Mouse (Mus musculus): ENCODE data around the gene Pax8.
A peak's percentile ranks its signal among the peaks of the same experiment; 100 is the strongest.

The Pax8 gene

GRCm38 (mm10) chr2:24475420-24475819, at the start of gene Pax8:
Gene Pax8 (minus strand): TSS chr2:24475599.
- DNase-seq = no peak

- DNase-seq = peak; percentile 1
These were observed 46.2 kb upstream of the Pax8 start for GRCm38 (mm10) chr2:24521430-24522226.

GRCm38 (mm10) chr2:24520576-24521272, 45.3 kb upstream of the Pax8 start:
- no peak for DNase-seq

- DNase-seq = no peak
These were observed 41.5 kb upstream of the Pax8 start for GRCm38 (mm10) chr2:24516946-24517345.

GRCm38 (mm10) chr2:24507359-24507758, 32.0 kb upstream of the Pax8 start:
- no peak for DNase-seq

GRCm38 (mm10) chr2:24502963-24503471, 27.6 kb upstream of the Pax8 start:
- DNase-seq = peak; percentile 53

- no peak for DNase-seq
These were observed 25.5 kb upstream of the Pax8 start for GRCm38 (mm10) chr2:24500921-24501320.

- DNase-seq = peak; percentile 16
These were observed 15.2 kb upstream of the Pax8 start for GRCm38 (mm10) chr2:24490564-24490963.

GRCm38 (mm10) chr2:24488660-24489059, 13.3 kb upstream of the Pax8 start:
- DNase-seq = no peak

GRCm38 (mm10) chr2:24487056-24487825, 11.8 kb upstream of the Pax8 start:
- DNase-seq = no peak

- DNase-seq = no peak
These were observed 10.0 kb upstream of the Pax8 start for GRCm38 (mm10) chr2:24485398-24485797.

- DNase-seq = no peak
These were observed 4.5 kb upstream of the Pax8 start for GRCm38 (mm10) chr2:24479906-24480305.

GRCm38 (mm10) chr2:24479151-24479550, 3.8 kb upstream of the Pax8 start:
- no peak for DNase-seq

- DNase-seq = no peak
These were observed 3.2 kb upstream of the Pax8 start for GRCm38 (mm10) chr2:24478611-24479010.

GRCm38 (mm10) chr2:24474514-24475378, 653 bp downstream of the Pax8 start:
- no peak for DNase-seq

GRCm38 (mm10) chr2:24473641-24474511, 1.5 kb downstream of the Pax8 start:
- no peak for DNase-seq

- no peak for DNase-seq
These were observed 2.7 kb downstream of the Pax8 start for GRCm38 (mm10) chr2:24472677-24473076.

GRCm38 (mm10) chr2:24472111-24472510, 3.3 kb downstream of the Pax8 start:
- DNase-seq = no peak

- DNase-seq = no peak
These were observed 6.3 kb downstream of the Pax8 start for GRCm38 (mm10) chr2:24469102-24469501.

GRCm38 (mm10) chr2:24468430-24468829, 7.0 kb downstream of the Pax8 start:
- no peak for DNase-seq

GRCm38 (mm10) chr2:24467156-24467555, 8.2 kb downstream of the Pax8 start:
- DNase-seq = no peak
